Mouse (Mus musculus): ENCODE results near the gene Ptpdc1. TPM values are rescaled to one million over a fixed set of nuclear protein-coding genes. Genes with fewer than 3 reads are reported as not detected.

Gene Ptpdc1
- polyA plus RNA-seq, 1 experiment from 2014 or later, result 16.9 TPM

GRCm38 (mm10) chr13:48651132-48652065 is 25.9 kb upstream of the Ptpdc1 start:
- 72% methylated on average over 6 of the region's 6 CpGs for WGBS
- ATAC-seq (ENCODE audit: low FRiP score, low read depth), result no peak
- H3K9ac ChIP-seq (replicated peaks), result no peak overlapping the region

GRCm38 (mm10) chr13:48650615-48651014 is 25.2 kb upstream of the Ptpdc1 start:
- H3K27ac ChIP-seq (replicated peaks), result no peak overlapping the region
- H3K9ac ChIP-seq (replicated peaks), result no peak overlapping the region
- H3K4me2 ChIP-seq (replicated peaks), result no peak overlapping the region
- WGBS, result 0% methylated on average over 1 of the region's 1 CpGs
- ATAC-seq (ENCODE audit: low FRiP score, low read depth), result no peak
- no peaks in the 10 kb centered on the region for H3K36me3 ChIP-seq
- H3K9me3 ChIP-seq, result no peaks in the 10 kb centered on the region
- H3K27me3 ChIP-seq, result peaks cover 38% of the 10 kb centered on the region
- no peaks in the 10 kb centered on the region for H3K4me1 ChIP-seq
- no peak overlapping the region for H3K4me3 ChIP-seq

More at GRCm38 (mm10) chr13:48651132-48652065, 25.9 kb upstream of the Ptpdc1 start:
- Histone ChIP-seq H3K4me2 (replicated peaks) (no peak overlapping the region), H3K4me3 (no peak overlapping the region), H3K4me1 (no peaks in the 10 kb centered on the region), H3K9me3 (no peaks in the 10 kb centered on the region), H3K27ac (replicated peaks) (no peak overlapping the region), H3K27me3 (peaks cover 46% of the 10 kb centered on the region), H3K36me3 (no peaks in the 10 kb centered on the region)

GRCm38 (mm10) chr13:48646696-48647095 is 21.2 kb upstream of the Ptpdc1 start:
- no peak overlapping the region for H3K27ac ChIP-seq (replicated peaks)
- H3K9me3 ChIP-seq, result no peaks in the 10 kb centered on the region
- 85% methylated on average over 4 of the region's 4 CpGs for WGBS
- ATAC-seq (ENCODE audit: low FRiP score, low read depth), result no peak
- H3K36me3 ChIP-seq, result no peaks in the 10 kb centered on the region
- H3K27me3 ChIP-seq, result peaks cover 2% of the 10 kb centered on the region; the same call in 1 of the 2 replicates
- H3K9ac ChIP-seq (replicated peaks), result no peak overlapping the region
- no peak overlapping the region for H3K4me2 ChIP-seq (replicated peaks)
- no peak overlapping the region for H3K4me3 ChIP-seq
- no peaks in the 10 kb centered on the region for H3K4me1 ChIP-seq

GRCm38 (mm10) chr13:48643991-48644390 is 18.5 kb upstream of the Ptpdc1 start:
- H3K4me1 ChIP-seq, result no peaks in the 10 kb centered on the region
- no peaks in the 10 kb centered on the region for H3K9me3 ChIP-seq
- H3K27ac ChIP-seq (replicated peaks), result no peak overlapping the region
- no peak overlapping the region for H3K9ac ChIP-seq (replicated peaks)
- no peak overlapping the region for H3K4me2 ChIP-seq (replicated peaks)
- no peak for ATAC-seq (ENCODE audit: low FRiP score, low read depth)
- no peaks in the 10 kb centered on the region for H3K27me3 ChIP-seq
- H3K36me3 ChIP-seq, result no peaks in the 10 kb centered on the region
- H3K4me3 ChIP-seq, result no peak overlapping the region
- 91% methylated on average over 3 of the region's 3 CpGs for WGBS

GRCm38 (mm10) chr13:48643072-48643471 is 17.6 kb upstream of the Ptpdc1 start:
- WGBS, result 83% methylated on average over 6 of the region's 6 CpGs
- no peak for ATAC-seq (ENCODE audit: low FRiP score, low read depth)
- no peak overlapping the region for H3K4me3 ChIP-seq

GRCm38 (mm10) chr13:48639570-48639969 is 14.1 kb upstream of the Ptpdc1 start:
- H3K4me2 ChIP-seq (replicated peaks), result no peak overlapping the region
- H3K36me3 ChIP-seq, result no peaks in the 10 kb centered on the region
- H3K27ac ChIP-seq (replicated peaks), result no peak overlapping the region
- no peak overlapping the region for H3K9ac ChIP-seq (replicated peaks)
- H3K27me3 ChIP-seq, result no peaks in the 10 kb centered on the region
- ATAC-seq (ENCODE audit: low FRiP score, low read depth), result no peak
- no peaks in the 10 kb centered on the region for H3K4me1 ChIP-seq
- no peak overlapping the region for H3K4me3 ChIP-seq
- H3K9me3 ChIP-seq, result no peaks in the 10 kb centered on the region

More at GRCm38 (mm10) chr13:48643072-48643471, 17.6 kb upstream of the Ptpdc1 start:
- no peak overlapping the region for H3K27ac ChIP-seq (replicated peaks)
- H3K9ac ChIP-seq (replicated peaks), result no peak overlapping the region
- H3K4me2 ChIP-seq (replicated peaks), result no peak overlapping the region
- no peaks in the 10 kb centered on the region for H3K36me3 ChIP-seq
- no peaks in the 10 kb centered on the region for H3K9me3 ChIP-seq
- no peaks in the 10 kb centered on the region for H3K4me1 ChIP-seq
- no peaks in the 10 kb centered on the region for H3K27me3 ChIP-seq

GRCm38 (mm10) chr13:48637706-48638105 is 12.2 kb upstream of the Ptpdc1 start:
- ATAC-seq (ENCODE audit: low FRiP score, low read depth), result no peak
- H3K4me3 ChIP-seq, result no peak overlapping the region
- H3K36me3 ChIP-seq, result no peaks in the 10 kb centered on the region
- WGBS, result 38% methylated on average over 2 of the region's 2 CpGs
- H3K27ac ChIP-seq (replicated peaks), result no peak overlapping the region
- H3K4me1 ChIP-seq, result no peaks in the 10 kb centered on the region
- no peaks in the 10 kb centered on the region for H3K9me3 ChIP-seq
- H3K27me3 ChIP-seq, result no peaks in the 10 kb centered on the region
- no peak overlapping the region for H3K9ac ChIP-seq (replicated peaks)
- no peak overlapping the region for H3K4me2 ChIP-seq (replicated peaks)

- ATAC-seq (ENCODE audit: low FRiP score, low read depth), result no peak
- no peak overlapping the region for H3K4me2 ChIP-seq (replicated peaks)
- no peak overlapping the region for H3K4me3 ChIP-seq
- WGBS, result 79% methylated on average over 5 of the region's 5 CpGs
- H3K4me1 ChIP-seq, result no peaks in the 10 kb centered on the region
- no peaks in the 10 kb centered on the region for H3K36me3 ChIP-seq
- no peaks in the 10 kb centered on the region for H3K9me3 ChIP-seq
- no peak overlapping the region for H3K9ac ChIP-seq (replicated peaks)
- H3K27me3 ChIP-seq, result peaks cover 3% of the 10 kb centered on the region; the same call in 1 of the 2 replicates
- no peak overlapping the region for H3K27ac ChIP-seq (replicated peaks)
Observed at GRCm38 (mm10) chr13:48631691-48632090, 6.2 kb upstream of the Ptpdc1 start.

GRCm38 (mm10) chr13:48624968-48625398 is 481 bp downstream of the Ptpdc1 start:
- ATAC-seq (ENCODE audit: low FRiP score, low read depth), result peak; percentile 76; the same call in 1 of the 2 replicates
- H3K9ac ChIP-seq (replicated peaks), result peak overlapping the region; percentile 81

GRCm38 (mm10) chr13:48618890-48619289 is 6.6 kb downstream of the Ptpdc1 start:
- Histone ChIP-seq H3K4me2 (replicated peaks) (no peak overlapping the region), H3K9ac (replicated peaks) (no peak overlapping the region), H3K4me3 (no peak overlapping the region), H3K9me3 (peaks cover 12% of the 10 kb centered on the region; the same call in 1 of the 2 replicates), H3K27ac (replicated peaks) (no peak overlapping the region), H3K4me1 (no peaks in the 10 kb centered on the region), H3K27me3 (no peaks in the 10 kb centered on the region), H3K36me3 (no peaks in the 10 kb centered on the region; the same call in 1 of the 2 replicates)
- 88% methylated on average over 4 of the region's 4 CpGs for WGBS
- no peak for ATAC-seq (ENCODE audit: low FRiP score, low read depth)

More at GRCm38 (mm10) chr13:48624968-48625398, 481 bp downstream of the Ptpdc1 start:
- H3K4me1 ChIP-seq, result no peaks in the 10 kb centered on the region
- H3K27ac ChIP-seq (replicated peaks), result peak overlapping the region; percentile 74
- WGBS, result 5% methylated on average over 26 of the region's 26 CpGs
- peak overlapping the region; percentile 68 for H3K4me2 ChIP-seq (replicated peaks)
- H3K4me3 ChIP-seq, result peak overlapping the region; percentile 60
- peaks cover 9% of the 10 kb centered on the region for H3K27me3 ChIP-seq
- no peaks in the 10 kb centered on the region for H3K36me3 ChIP-seq
- no peaks in the 10 kb centered on the region for H3K9me3 ChIP-seq

- Histone ChIP-seq H3K27me3 (no peaks in the 10 kb centered on the region), H3K4me1 (no peaks in the 10 kb centered on the region), H3K36me3 (no peaks in the 10 kb centered on the region; the same call in 1 of the 2 replicates), H3K27ac (replicated peaks) (no peak overlapping the region), H3K4me2 (replicated peaks) (no peak overlapping the region), H3K9me3 (peaks cover 12% of the 10 kb centered on the region; the same call in 1 of the 2 replicates), H3K9ac (replicated peaks) (no peak overlapping the region), H3K4me3 (no peak overlapping the region)
- no peak for ATAC-seq (ENCODE audit: low FRiP score, low read depth)
Observed at GRCm38 (mm10) chr13:48617774-48618173, 7.7 kb downstream of the Ptpdc1 start.

GRCm38 (mm10) chr13:48614525-48614924 is 10.9 kb downstream of the Ptpdc1 start:
- Histone ChIP-seq H3K4me3 (no peak overlapping the region), H3K36me3 (no peaks in the 10 kb centered on the region; the same call in 1 of the 2 replicates), H3K9me3 (peaks cover 12% of the 10 kb centered on the region; the same call in 1 of the 2 replicates), H3K4me2 (replicated peaks) (no peak overlapping the region), H3K27ac (replicated peaks) (no peak overlapping the region), H3K9ac (replicated peaks) (no peak overlapping the region), H3K27me3 (no peaks in the 10 kb centered on the region), H3K4me1 (no peaks in the 10 kb centered on the region)
- no peak for ATAC-seq (ENCODE audit: low FRiP score, low read depth)
- 90% methylated on average over 2 of the region's 2 CpGs for WGBS
